Mouse (Mus musculus) liver, embryonic 11.5 days (tissue): ENCODE results near the gene Flii. TPM values are rescaled to one million over a fixed set of nuclear protein-coding genes. Genes with fewer than 3 reads are reported as not detected.

Source experiments
- ATAC-seq: fragments of 200-750 bp; cut with Nextera tagmentation; replicated peaks from 2 replicates; pipeline ENCODE4 v1.8.0; 2017; ENCODE audit warnings: moderate number of reproducible peaks, mild to moderate bottlenecking, moderate TSS enrichment, moderate library complexity; ENCODE audit not compliant: low FRiP score
- DNase-seq: peaks from one replicate; pipeline ENCODE4 v3.0.0-alpha.2; 2017; ENCODE audit warnings: low spot score
- H3K27ac ChIP-seq: fragments of 300-500 bp; sonication (generic); 2 replicates; pipeline ENCODE4 v1.5.1; 2014; ENCODE audit warnings: mild to moderate bottlenecking, low read depth, low read length, control low read depth
- H3K27me3 ChIP-seq: fragments of 300-500 bp; sonication (generic); replicated peaks from 2 replicates; pipeline ENCODE4 v1.6.1; 2014; ENCODE audit warnings: low read length, mixed read lengths; ENCODE audit not compliant: control insufficient read depth, insufficient read depth
- H3K36me3 ChIP-seq: fragments of 300-500 bp; sonication (generic); 2 replicates; pipeline ENCODE4 v1.6.1; 2014; ENCODE audit warnings: mild to moderate bottlenecking, low read length, moderate library complexity, mixed read lengths; ENCODE audit not compliant: control insufficient read depth, insufficient read depth
- H3K4me1 ChIP-seq: fragments of 300-500 bp; sonication (generic); replicated peaks from 2 replicates; pipeline ENCODE4 v1.6.1; 2014; ENCODE audit warnings: low read length, mixed read lengths; ENCODE audit not compliant: control insufficient read depth, insufficient read depth
- H3K4me2 ChIP-seq: fragments of 300-500 bp; sonication (generic); 2 replicates; pipeline ENCODE4 v1.6.1; 2014; ENCODE audit warnings: mild to moderate bottlenecking, control low read depth, moderate library complexity
- H3K4me3 ChIP-seq: fragments of 300-500 bp; sonication (generic); 2 replicates; pipeline ENCODE4 v1.5.1; 2014; ENCODE audit warnings: low read depth, low read length, control low read depth
- H3K9ac ChIP-seq: fragments of 300-500 bp; sonication (generic); 2 replicates; pipeline ENCODE4 v1.6.1; 2014; ENCODE audit warnings: low read depth, low read length, control low read depth
- H3K9me3 ChIP-seq: fragments of 300-500 bp; sonication (generic); 2 replicates; pipeline ENCODE4 v1.6.1; 2016; ENCODE audit warnings: low read length, inconsistent platforms, mixed read lengths; ENCODE audit not compliant: control insufficient read depth
- WGBS: fragments of 180-500 bp; shearing (Covaris S2); extraction: QIAGEN DNeasy Blood & Tissue Kit; methylation state at CpG from one replicate; pipeline ENCODE4 v1.1.7; 2014; 5-methylcytosine and 5-hydroxymethylcytosine counted together
- polyA plus RNA-seq: library from polyadenylated mRNA; unstranded; fragments of >200 nt; fragmentation: Nextera tagmentation; extraction: Ambion mirVana; gene quantifications from 2 replicates; pipeline ENCODE4 v1.2.1, GENCODE M21; 2014

The Flii gene
- polyA plus RNA-seq, result 61.3 and 69.2 TPM in 2 replicates

GRCm38 (mm10) chr11:60726601-60727391 lies at the start of gene Flii:
TSS of gene Flii (minus strand) at chr11:60727263.
- H3K4me3 ChIP-seq, result peak within 1 kb of the TSS; percentile 84
- peak; percentile 86 for DNase-seq
- H3K27ac ChIP-seq, result peak within 1 kb of the TSS; percentile 62
- H3K4me1 ChIP-seq, result peaks cover 14% of the 10 kb centered on the region
- WGBS, result under 1% methylated on average over 58 of the region's 71 CpGs
- no peaks in the 10 kb centered on the region for H3K9me3 ChIP-seq
- peaks cover 18% of the 10 kb centered on the region; the same call in 1 of the 2 replicates for H3K36me3 ChIP-seq
- H3K9ac ChIP-seq, result peak within 1 kb of the TSS; percentile 86
- H3K27me3 ChIP-seq, result no peaks in the 10 kb centered on the region
- ATAC-seq, result peak; percentile 75
- H3K4me2 ChIP-seq, result peak within 1 kb of the TSS; percentile 78

- Histone ChIP-seq H3K4me3 (peak overlapping the region; percentile 81), H3K27me3 (no peaks in the 10 kb centered on the region), H3K4me1 (peaks cover 48% of the 10 kb centered on the region), H3K36me3 (peaks cover 21% of the 10 kb centered on the region; the same call in 1 of the 2 replicates), H3K9ac (peak overlapping the region; percentile 94), H3K4me2 (peak overlapping the region; percentile 96), H3K9me3 (no peaks in the 10 kb centered on the region), H3K27ac (peak overlapping the region; percentile 92; the same call in 1 of the 2 replicates)
- ATAC-seq (no peak), DNase-seq (no peak)
- WGBS, result 4% methylated on average over 17 of the region's 17 CpGs
Observed at GRCm38 (mm10) chr11:60776107-60776828, 49.2 kb upstream of the Flii start.

- peak overlapping the region; percentile 94; the same call in 1 of the 2 replicates for H3K9ac ChIP-seq
- H3K4me3 ChIP-seq, result peak overlapping the region; percentile 81
- H3K36me3 ChIP-seq, result peaks cover 21% of the 10 kb centered on the region; the same call in 1 of the 2 replicates
- H3K4me1 ChIP-seq, result peaks cover 41% of the 10 kb centered on the region
- ATAC-seq, result no peak
- no peaks in the 10 kb centered on the region for H3K27me3 ChIP-seq
- H3K4me2 ChIP-seq, result peak overlapping the region; percentile 96
- WGBS, result 38% methylated on average over 6 of the region's 6 CpGs
- no peak overlapping the region for H3K27ac ChIP-seq
- no peak for DNase-seq
- no peaks in the 10 kb centered on the region for H3K9me3 ChIP-seq
Observed at GRCm38 (mm10) chr11:60775578-60775977, 48.5 kb upstream of the Flii start.

- no peak for DNase-seq
Observed at GRCm38 (mm10) chr11:60774841-60775240, 47.8 kb upstream of the Flii start.

GRCm38 (mm10) chr11:60774158-60774689 lies 47.2 kb upstream of the Flii start:
- H3K4me3 ChIP-seq, result no peak overlapping the region
- H3K27ac ChIP-seq, result no peak overlapping the region
- no peaks in the 10 kb centered on the region for H3K27me3 ChIP-seq
- no peak for DNase-seq
- no peak overlapping the region for H3K9ac ChIP-seq
- ATAC-seq, result no peak
- H3K4me2 ChIP-seq, result peak overlapping the region; percentile 96; the same call in 1 of the 2 replicates
- 84% methylated on average over 3 of the region's 3 CpGs for WGBS
- peaks cover 27% of the 10 kb centered on the region for H3K4me1 ChIP-seq
- H3K36me3 ChIP-seq, result peaks cover 9% of the 10 kb centered on the region; the same call in 1 of the 2 replicates
- H3K9me3 ChIP-seq, result no peaks in the 10 kb centered on the region

More at GRCm38 (mm10) chr11:60774841-60775240, 47.8 kb upstream of the Flii start:
- Histone ChIP-seq H3K9ac (no peak overlapping the region), H3K4me1 (peaks cover 33% of the 10 kb centered on the region), H3K4me2 (peak overlapping the region; percentile 96), H3K9me3 (no peaks in the 10 kb centered on the region), H3K36me3 (peaks cover 15% of the 10 kb centered on the region; the same call in 1 of the 2 replicates), H3K4me3 (no peak overlapping the region), H3K27ac (no peak overlapping the region), H3K27me3 (no peaks in the 10 kb centered on the region)
- 30% methylated on average over 1 of the region's 1 CpGs for WGBS
- ATAC-seq, result no peak

- no peak for ATAC-seq
- Histone ChIP-seq H3K4me2 (no peak overlapping the region), H3K4me1 (peaks cover 16% of the 10 kb centered on the region), H3K9ac (no peak overlapping the region), H3K9me3 (no peaks in the 10 kb centered on the region), H3K27me3 (no peaks in the 10 kb centered on the region), H3K36me3 (no peaks in the 10 kb centered on the region), H3K27ac (no peak overlapping the region), H3K4me3 (no peak overlapping the region)
- DNase-seq, result no peak
- WGBS, result 82% methylated on average over 4 of the region's 4 CpGs
Observed at GRCm38 (mm10) chr11:60772161-60772560, 45.1 kb upstream of the Flii start.

- ATAC-seq (no peak), DNase-seq (no peak)
- 0 out of 2 replicates have a peak, but pooled peaks cover 2% of the 10 kb centered on the region for H3K36me3 ChIP-seq
- no peak overlapping the region for H3K4me2 ChIP-seq
- no peak overlapping the region for H3K9ac ChIP-seq
- H3K4me3 ChIP-seq, result no peak overlapping the region
- peaks cover 13% of the 10 kb centered on the region for H3K4me1 ChIP-seq
- no peaks in the 10 kb centered on the region for H3K9me3 ChIP-seq
- no peak overlapping the region for H3K27ac ChIP-seq
- H3K27me3 ChIP-seq, result no peaks in the 10 kb centered on the region
- WGBS, result 84% methylated on average over 3 of the region's 3 CpGs
Observed at GRCm38 (mm10) chr11:60770776-60771175, 43.7 kb upstream of the Flii start.

- H3K4me2 ChIP-seq, result no peak overlapping the region
- no peaks in the 10 kb centered on the region for H3K27me3 ChIP-seq
- H3K9ac ChIP-seq, result no peak overlapping the region
- ATAC-seq (no peak), DNase-seq (no peak)
- H3K27ac ChIP-seq, result no peak overlapping the region
- H3K36me3 ChIP-seq, result peaks cover 5% of the 10 kb centered on the region; the same call in 1 of the 2 replicates
- no peak overlapping the region for H3K4me3 ChIP-seq
- 72% methylated on average over 2 of the region's 2 CpGs for WGBS
- H3K4me1 ChIP-seq, result peaks cover 2% of the 10 kb centered on the region
- H3K9me3 ChIP-seq, result no peaks in the 10 kb centered on the region
Observed at GRCm38 (mm10) chr11:60769322-60769721, 42.3 kb upstream of the Flii start.
